Mouse (Mus musculus): ENCODE data around the gene Nat8f6.
"Not testable (repeated sequence)": the region's sequence is repeated elsewhere in the genome, so short reads cannot be mapped to it uniquely, and the experiment has no call there.

The Nat8f6 gene

DNA sequence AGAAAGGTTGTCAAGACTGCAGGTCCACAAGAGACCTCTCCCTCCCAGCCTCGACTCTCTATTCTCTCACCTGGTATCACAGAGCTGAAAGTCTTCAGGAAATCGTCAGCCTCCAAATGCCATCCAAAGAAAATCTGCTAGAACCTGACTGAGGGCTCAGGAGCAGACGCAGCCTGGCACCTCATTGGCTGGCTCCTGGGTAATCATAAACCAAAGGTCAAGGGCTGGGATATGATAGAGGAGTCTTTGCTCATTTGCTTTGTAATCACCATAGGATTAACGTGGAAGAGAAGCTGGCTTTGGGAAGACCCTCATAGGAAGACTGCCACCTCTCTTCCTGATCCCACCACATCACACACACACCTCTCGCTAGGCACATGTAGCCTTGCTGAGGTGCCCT lies at the start of gene Nat8f6, which contains the start of gene Nat8f5:
TSS of gene Nat8f6 (minus strand) at position 118 of the 400 bp plus-strand sequence.
TSS of gene Nat8f5 (minus strand) at position 136 of the 400 bp plus-strand sequence.
- no peak for DNase-seq (ENCODE audit: low spot score)

DNA sequence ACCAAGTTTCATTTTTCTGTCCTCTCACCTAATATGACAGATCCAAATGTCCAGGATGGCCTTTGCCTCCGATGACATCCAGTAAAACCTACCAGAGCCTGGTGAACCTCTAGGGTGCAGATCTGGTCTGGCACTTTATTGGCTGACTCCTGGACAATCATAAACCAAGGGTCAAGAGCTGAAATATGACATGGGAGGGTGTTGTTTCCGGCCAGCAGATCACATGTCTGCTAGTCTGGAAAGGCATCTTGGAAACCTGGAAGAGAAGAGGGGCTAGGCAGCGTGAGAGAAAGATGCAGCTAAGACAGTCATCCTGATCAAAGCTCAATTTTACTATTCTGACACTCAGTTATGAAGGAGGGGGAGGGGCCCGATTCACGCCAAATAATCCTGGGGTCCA lies 48.3 kb upstream of the Nat8f6 start, which contains the start of gene Nat8f2:
TSS of gene Nat8f2 (minus strand) at position 153 of the 400 bp plus-strand sequence.
- DNase-seq (ENCODE audit: low spot score): not testable (repeated sequence)

DNA sequence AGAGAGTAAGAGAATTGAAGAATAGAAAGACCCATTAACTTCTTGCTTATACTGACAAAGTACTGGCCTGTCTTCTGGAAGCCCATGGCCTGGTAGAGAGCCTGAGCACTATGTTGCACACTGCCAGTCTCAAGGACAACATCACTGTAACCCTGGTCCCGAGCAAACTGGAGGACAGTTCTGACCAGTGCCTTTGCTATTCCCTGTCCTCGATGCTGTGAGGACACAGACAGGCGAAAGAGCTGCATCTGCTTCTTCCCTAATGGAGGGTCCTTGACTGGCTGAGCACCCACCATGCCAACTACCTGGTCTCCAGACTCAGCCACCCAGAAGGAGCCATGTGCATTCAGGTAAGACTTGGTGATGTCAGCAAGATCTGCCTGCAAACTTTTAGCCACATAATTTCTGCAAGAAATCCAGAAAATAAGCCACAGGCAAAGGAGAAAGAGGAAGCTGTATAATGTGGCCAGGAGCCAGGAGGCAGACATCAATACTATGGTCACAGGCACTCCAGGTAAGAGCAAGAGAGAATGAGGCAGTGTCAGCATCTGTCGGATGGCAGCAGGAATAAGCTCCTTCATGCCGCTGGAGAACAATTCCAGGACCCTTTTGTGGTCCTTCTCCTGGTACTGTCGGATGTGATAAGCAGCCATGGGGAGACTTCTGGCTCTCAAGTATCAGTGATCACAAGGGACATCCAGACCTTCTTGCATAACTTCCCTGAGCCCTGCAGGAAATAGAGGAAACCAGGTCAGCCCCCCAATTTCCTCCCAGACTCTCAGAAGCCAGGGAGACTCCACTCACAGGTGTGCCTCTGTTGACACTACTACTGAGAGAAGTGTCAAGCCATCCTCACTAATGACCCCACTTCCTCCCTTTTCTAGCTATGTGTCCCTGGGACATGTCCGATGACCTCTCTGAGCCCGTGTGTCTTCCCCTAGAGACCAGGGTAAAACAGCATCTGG lies 47.3 kb upstream of the Nat8f6 start:
- DNase-seq (ENCODE audit: low spot score): no peak

DNA sequence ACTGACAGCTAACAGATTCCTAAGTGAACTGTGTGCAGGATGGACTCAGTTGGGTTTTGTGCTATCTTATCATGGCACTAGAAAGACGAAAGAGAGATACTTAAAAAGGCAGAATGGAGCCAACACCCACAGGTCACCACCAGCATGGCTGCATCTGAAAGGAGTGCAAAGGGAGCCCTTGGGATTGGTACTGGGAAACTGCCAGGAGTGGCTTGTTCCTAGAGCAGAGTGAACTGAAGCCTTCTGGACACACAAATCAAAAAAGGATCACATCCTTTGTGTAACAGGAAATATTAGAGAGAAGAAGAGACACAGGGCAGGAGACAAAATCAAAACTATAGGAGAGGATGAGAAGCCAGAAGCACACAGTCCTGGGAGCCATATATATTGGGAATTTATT lies 46.2 kb upstream of the Nat8f6 start:
- DNase-seq (ENCODE audit: low spot score): not testable (repeated sequence)

DNA sequence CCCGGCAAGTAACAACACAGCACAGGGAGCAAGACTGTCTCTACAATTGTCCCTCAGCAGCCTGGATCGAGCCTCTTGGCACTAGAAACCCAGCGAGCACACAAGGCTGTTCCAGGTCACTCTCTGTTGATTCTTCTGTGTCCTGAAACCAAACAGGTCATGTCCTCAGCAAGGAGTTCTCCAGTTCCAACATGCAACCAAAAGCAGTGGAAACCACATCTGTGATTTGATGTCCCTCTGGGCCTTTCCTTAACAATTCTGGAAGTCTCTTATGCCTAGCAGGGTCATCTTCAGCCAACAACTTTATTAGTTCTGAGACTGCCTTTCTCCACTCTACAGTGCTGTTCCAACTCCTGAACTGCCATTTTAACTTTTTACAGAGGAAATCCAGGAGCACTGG lies 45.4 kb upstream of the Nat8f6 start:
- DNase-seq (ENCODE audit: low spot score): not testable (repeated sequence)

DNA sequence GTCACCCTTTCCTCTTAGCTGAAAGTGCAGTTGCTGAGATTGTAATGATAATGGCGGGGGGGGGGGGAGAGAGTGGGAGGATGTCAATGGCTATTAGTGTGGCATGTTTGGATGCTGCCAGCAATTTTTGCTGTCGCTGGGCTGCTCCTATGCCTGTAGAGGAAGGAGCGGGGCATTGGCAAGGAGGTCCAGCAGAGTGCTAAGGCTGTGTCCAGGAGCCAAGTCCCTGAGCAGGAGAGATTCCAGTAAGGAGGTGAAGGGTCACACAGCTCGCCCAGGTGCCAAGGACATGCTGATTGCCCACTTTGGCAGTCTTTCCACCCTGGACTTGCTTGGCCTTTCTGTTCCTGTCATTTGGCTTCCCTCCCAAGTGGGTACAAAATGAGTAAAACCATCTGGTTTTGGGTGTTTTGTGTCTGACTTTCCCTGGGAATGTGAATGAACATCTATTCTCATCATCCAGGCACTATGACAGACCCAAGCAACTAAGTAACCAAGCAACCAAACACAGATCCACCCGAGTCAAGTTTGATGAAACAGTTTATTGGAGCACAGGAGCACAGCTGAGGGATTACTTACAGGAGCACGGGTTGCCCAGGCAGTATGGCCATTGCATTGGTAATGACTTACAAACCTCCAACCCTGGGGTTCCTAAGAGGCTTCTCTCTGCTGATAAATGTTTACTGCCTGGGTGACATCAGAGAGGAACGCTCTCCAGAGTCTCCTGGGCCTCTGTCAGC lies 44.3 kb upstream of the Nat8f6 start:
- DNase-seq (ENCODE audit: low spot score): not testable (repeated sequence)

DNA sequence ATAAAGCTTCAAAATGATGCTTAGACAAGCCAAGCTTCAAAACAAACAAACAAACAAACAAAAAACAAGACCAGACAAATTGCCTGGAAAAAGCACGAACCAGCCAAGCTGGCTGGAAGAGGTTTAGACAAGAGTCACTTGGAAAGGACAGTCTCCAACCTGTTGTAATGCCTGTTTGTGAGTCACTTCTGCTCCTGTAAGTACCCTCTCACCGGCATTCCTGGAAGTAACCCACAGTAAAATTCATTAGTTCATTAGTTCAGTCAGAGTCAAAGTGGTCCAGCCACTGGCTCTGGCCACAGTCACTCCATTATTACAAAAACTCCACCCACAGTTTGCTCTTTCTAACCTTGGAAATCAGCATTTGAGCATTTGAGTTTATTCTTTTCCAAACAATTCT lies 43.1 kb upstream of the Nat8f6 start:
- no peak for DNase-seq (ENCODE audit: low spot score)

DNA sequence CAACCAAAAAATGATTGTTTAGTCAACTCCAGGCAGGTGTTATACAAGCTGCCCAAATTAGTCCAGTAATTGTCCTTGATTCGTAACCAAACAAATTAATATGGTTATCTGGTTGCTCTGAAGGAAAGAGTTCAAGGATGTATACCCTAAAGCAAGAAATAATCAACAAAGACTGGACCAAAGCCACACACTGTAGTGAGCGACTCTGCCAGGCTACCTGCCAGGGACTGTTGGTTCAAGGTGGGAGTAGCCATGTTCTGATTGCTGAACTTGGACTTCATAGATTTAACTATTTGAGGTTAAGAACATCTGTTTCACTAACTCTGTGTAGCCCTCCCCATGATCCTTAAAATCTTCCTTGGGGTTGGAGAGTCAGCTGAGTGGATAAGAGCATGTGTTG lies 42.4 kb upstream of the Nat8f6 start:
- no peak for DNase-seq (ENCODE audit: low spot score)

DNA sequence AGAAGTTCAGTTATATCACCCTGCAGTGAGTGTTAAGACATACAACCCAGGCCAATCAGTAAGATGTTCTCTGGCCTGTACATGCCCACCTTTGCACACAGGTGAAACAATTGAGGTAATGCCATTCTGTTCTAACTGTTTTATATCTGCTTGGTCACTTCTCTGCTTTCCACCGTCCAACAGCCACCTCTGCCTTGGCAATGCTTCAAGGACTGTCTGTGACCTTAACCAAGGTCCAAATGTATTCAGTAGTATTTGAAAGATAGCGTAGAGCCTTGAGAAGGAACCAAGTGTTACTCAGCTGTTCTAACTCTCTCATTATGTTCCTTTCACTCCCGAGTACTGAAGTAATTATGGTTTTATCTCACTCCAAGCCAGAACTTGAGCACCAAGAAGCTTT lies 41.8 kb upstream of the Nat8f6 start:
- no peak for DNase-seq (ENCODE audit: low spot score)

DNA sequence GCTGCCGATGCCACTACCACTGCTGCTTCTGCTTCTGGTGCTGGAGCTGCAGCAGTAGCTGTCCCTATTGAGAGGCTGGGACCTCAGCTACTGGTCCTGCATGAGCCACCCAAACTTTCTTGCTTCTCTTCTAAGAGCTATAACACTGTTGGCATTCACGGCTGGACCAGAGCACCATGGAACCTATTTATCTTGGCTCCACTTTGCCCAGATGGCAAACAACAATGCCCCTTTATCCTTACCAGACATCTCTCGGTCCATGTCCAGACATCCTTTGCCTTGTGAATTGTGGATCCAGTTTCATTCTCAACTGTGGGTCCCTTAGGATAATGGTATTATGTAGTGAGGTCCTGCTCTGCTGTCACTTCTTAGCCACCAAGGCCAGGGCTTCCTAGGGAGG lies 40.5 kb upstream of the Nat8f6 start:
- DNase-seq (ENCODE audit: low spot score): no peak

DNA sequence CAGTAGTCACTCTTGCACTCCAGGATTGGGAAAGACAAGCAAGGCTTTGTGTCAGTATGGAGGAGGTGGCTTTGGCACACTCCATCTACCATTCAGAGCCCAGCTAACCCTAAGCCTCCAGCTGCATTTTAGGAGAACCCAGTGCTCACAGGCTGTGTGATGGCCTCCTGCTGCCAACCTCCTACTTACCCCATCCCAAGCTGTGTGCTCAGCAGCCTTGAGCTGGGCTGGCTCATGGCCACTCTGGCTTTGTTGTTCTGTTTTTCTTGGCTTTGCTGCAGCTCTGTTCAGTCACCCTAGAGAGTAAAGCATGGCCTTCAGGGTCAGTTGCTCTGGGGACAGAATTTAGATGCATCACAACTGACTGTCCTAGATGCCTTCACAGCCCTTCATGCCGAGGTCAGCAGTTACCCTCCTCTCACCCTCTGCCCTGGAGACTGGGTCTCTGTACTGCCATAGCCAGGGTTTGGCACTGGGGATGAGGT lies 35.5 kb upstream of the Nat8f6 start:
- DNase-seq (ENCODE audit: low spot score): no peak

DNA sequence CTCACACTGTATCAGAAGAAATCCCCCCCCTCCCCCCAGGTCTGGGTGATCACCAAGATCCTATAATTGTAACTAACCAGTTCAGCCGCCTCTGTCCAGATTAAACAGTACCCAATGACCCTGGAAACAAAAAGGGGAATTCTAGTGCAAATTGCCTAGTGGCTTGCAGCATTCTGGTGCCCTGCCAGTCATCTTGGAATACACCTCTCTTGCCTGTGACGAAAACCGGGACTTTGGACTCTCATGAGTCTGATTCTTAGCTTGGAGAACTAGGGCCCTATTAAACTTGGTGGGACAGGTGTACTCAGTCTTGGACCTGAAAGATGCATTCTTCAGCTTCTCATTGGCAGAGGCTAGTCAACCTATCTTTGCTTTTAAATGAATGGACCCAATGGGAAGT lies 32.7 kb upstream of the Nat8f6 start:
- no peak for DNase-seq (ENCODE audit: low spot score)

DNA sequence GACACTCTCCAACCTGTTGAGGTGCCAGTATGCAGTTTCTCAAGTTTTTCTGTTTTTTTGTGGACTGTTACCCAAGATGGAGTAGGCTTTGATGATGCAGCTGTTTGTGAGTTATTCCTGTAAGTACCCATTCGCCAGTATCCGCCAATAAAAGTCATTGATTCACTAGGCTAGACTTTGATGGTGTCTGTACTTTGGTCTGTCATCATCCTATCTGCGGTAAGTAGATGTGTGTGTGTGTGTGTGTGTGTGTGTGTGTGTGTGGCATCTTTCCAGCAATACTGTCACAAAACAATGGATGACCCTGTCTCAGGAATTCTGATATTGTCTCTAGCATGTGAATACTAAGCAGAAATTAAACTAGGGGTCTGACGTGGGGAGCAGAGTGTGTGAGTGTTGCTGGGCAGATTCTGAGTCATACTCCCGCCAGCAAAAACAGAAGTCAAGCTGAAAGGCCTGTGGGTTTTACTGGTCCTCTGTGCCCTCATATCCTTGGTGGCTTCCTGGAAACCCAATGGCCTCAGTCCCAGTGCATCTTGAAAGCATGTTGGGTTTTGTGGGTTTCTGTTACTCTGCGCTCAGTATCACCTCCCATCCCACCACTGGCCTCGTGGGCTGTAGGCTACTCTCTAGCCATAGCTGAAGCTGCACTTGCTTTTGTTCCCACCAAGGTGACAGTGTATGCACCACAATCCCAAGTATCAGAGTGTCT lies 30.5 kb upstream of the Nat8f6 start:
- no peak for DNase-seq (ENCODE audit: low spot score)

DNA sequence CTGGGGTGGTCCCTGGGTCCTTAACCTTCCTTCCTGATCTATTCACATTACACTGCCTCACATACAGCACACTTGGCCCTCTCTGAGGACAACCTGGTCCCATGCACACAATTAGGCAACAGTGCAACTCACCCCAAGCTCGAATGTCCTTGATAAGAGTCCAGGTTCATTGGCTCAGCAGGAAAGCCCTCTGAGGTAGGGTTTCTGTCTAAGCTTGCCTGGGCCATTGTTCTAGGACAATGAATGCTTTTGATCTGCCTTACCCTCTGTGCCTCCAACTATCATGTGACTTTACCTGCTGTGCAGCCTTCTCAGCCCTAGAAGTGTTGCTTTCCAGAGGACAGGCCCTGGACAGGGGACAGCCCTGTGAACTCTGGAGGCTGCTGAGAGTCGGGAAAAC lies 28.5 kb upstream of the Nat8f6 start:
- no peak for DNase-seq (ENCODE audit: low spot score)

DNA sequence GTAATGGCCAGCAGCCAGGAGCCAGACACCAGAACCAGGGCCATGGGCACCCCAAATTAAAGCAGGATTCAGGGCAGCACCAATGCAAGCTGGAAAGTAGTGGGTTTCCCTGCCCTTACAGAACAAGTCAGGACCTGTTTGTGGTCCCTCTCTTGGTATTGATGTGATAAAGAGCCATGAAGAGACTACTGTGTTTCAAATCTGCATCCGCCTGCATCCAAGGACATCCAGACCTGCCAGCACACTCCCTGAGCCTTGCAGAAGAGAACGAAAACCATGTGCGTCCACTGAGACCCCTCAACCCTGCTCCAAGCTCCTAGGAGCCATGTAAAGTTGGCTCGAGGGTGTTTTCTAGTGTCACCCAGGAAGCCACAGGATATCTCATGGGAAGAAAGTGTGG lies 27.4 kb upstream of the Nat8f6 start:
- no peak for DNase-seq (ENCODE audit: low spot score)

DNA sequence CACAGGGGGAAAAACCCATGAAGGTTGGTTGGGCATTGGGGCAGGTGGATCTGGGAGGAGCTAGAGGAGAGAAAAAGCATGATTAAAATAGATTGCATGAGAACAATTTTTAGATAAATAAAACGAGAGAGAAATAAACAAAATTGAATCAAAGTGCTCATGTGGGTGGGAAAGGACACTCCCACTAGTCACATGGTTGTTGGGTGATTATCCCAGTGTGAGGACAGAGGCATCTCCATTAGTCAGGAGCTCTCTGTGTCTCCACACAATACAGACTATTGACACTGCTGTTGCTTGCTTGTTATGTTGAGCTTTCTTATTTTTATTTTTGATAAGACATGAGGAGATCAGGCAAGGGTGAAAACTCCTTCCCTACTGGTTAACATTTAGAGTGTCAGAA lies 26.2 kb upstream of the Nat8f6 start:
- no peak for DNase-seq (ENCODE audit: low spot score)

DNA sequence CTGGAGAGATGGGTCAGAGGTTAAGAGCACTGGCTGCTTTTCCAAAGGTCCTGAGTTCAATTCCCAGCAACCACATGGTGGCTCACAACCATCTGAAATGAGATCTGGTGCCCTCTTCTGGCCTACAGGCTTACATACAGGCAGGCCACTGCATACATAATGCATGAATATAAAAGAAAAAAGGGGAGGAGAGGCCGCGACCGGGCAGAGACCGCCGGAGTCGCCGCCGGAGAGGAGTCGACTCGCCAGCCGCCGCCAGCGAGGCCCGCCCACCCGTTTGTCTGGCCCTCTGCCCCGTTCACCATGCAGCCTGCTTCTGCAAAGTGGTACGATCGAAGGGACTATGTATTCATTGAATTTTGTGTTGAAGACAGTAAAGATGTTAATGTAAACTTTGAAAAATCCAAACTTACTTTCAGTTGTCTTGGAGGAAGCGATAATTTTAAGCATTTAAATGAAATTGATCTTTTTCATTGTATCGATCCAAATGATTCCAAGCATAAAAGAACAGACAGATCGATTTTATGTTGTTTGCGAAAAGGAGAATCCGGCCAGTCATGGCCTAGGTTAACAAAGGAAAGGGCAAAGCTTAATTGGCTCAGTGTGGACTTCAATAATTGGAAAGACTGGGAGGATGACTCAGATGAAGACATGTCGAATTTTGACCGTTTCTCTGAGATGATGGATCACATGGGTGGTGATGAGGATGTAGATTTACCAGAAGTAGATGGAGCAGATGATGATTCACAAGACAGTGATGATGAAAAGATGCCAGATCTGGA lies 23.1 kb upstream of the Nat8f6 start:
- not testable (repeated sequence) for DNase-seq (ENCODE audit: low spot score)

DNA sequence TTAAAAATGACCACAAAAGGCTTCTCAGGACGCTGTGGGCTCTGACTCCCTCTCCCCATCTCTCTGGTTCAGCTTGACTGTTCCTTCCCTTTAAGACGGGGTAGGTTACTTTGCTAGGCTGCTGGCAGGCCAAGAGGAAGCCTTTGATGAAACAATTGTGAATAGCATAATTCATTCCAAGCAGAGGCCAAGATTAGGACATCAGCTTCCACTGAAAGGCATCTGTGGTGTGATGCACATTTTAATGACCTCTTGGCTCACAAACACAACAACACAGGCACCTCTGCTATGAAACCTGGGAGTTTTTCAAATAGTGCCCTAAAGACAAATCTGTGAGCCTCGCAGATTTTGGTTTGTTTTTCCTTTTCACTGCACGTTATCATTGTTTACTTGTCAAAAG lies 19.2 kb upstream of the Nat8f6 start:
- DNase-seq (ENCODE audit: low spot score): no peak

DNA sequence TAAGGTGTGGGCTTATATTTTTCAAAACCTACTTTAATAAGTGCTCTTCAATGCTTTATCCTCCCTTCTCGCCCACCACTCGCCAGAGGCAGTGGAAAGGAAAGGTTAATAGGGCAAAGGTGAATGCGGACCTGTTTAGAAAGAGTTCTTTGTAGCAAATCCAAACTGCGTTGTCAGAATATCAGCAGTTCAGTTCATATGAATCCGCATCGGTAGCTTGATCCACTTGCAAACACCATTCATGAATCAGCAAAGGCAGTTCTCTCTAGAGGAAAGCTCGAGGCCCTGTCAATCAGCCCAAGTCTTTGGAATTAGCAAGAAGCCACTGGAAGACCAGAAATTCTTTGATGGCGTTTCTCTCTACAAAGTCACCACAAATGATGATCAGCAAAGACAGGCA lies 17.9 kb upstream of the Nat8f6 start:
- DNase-seq (ENCODE audit: low spot score): no peak

DNA sequence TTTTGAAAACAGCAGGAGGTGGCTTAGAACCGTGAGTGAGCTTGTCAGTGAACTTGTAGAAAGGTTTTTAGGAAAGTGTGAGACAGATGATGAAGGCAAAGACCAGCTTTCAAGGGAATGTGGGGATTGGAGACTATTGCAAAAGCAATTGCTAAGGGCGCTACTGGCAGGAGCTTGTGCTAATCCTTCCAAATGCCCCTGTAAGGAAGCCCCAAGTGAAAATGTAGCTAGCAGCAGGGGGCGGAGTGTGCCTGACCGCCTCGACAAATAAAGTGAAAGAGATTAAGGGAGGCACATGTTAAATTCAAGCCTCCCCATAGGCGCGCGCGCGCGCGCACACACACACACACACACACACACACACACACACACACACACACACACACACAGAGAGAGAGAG lies 16.6 kb upstream of the Nat8f6 start:
- not testable (repeated sequence) for DNase-seq (ENCODE audit: low spot score)

DNA sequence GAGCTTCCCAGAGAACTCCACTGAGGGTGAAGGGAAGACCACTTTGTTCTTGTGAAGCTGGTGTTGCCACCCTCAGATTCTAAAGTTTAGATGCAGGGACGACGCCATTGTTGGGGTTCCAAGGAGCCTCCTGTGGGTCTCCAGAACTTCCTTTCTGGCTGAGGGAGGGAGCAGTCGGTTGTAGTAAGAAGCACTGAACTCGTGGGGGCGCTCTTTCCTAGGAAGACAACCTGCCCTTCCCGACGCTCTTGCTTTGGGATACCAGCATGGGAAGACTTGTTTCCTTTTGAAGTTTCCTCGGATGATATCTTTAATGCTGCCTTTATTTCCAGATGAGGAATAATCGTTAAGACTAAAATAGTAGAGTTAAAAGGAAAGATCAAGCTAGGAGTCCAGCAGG lies 16.1 kb upstream of the Nat8f6 start:
- DNase-seq (ENCODE audit: low spot score): not testable (repeated sequence)
